Mouse (Mus musculus) intestine, embryonic 14.5 days (tissue): ENCODE measurements around the gene Ccdc47. TPM values are rescaled to one million over a fixed set of nuclear protein-coding genes. Genes with fewer than 3 reads are reported as not detected.
"Not testable (repeated sequence)": the region's sequence is repeated elsewhere in the genome, so short reads cannot be mapped to it uniquely, and the experiment has no call there.

Experiments
- ATAC-seq: fragments of 200-750 bp; cut with Nextera tagmentation; replicated peaks from 2 replicates; pipeline ENCODE4 v1.8.0; 2017; ENCODE audit warnings: low read depth, moderate number of reproducible peaks, moderate TSS enrichment, moderate library complexity; ENCODE audit not compliant: low FRiP score, low TSS enrichment
- DNase-seq: peaks from one replicate; pipeline ENCODE4 v3.0.0-alpha.2; 2018; ENCODE audit warnings: low spot score
- H3K27ac ChIP-seq: fragments of 300-500 bp; sonication (generic); 2 replicates; pipeline ENCODE4 v1.5.1; 2014; ENCODE audit warnings: low read depth, mild to moderate bottlenecking, control low read depth
- H3K27me3 ChIP-seq: fragments of 300-500 bp; sonication (generic); replicated peaks from 2 replicates; pipeline ENCODE4 v1.6.1; 2014; ENCODE audit warnings: low read length, control low read depth; ENCODE audit not compliant: control insufficient read depth, insufficient read depth
- H3K36me3 ChIP-seq: fragments of 300-500 bp; sonication (generic); 2 replicates; pipeline ENCODE4 v1.6.1; 2014; ENCODE audit warnings: low read length, control low read depth; ENCODE audit not compliant: control insufficient read depth, insufficient read depth
- H3K4me1 ChIP-seq: fragments of 300-500 bp; sonication (generic); replicated peaks from 2 replicates; pipeline ENCODE4 v1.6.1; 2014; ENCODE audit warnings: low read length, control low read depth, mixed read lengths; ENCODE audit not compliant: control insufficient read depth, insufficient read depth
- H3K4me2 ChIP-seq: fragments of 300-500 bp; sonication (generic); 2 replicates; pipeline ENCODE4 v1.6.1; 2014; ENCODE audit warnings: low read length
- H3K4me3 ChIP-seq: fragments of 300-500 bp; sonication (generic); 2 replicates; pipeline ENCODE4 v1.5.1; 2014; ENCODE audit warnings: low read depth, low read length, control low read depth, mixed read lengths
- H3K9ac ChIP-seq: fragments of 300-500 bp; sonication (generic); 2 replicates; pipeline ENCODE4 v1.6.1; 2014; ENCODE audit warnings: mild to moderate bottlenecking, low read length
- H3K9me3 ChIP-seq: fragments of 300-500 bp; sonication (generic); 2 replicates; pipeline ENCODE4 v1.6.1; 2016; ENCODE audit warnings: low read length, control low read depth; ENCODE audit not compliant: control insufficient read depth
- WGBS: fragments of 180-500 bp; shearing (Covaris S2); extraction: QIAGEN DNeasy Blood & Tissue Kit; methylation state at CpG from one replicate; pipeline ENCODE4 v1.1.7; 2014; 5-methylcytosine and 5-hydroxymethylcytosine counted together
- polyA plus RNA-seq: library from polyadenylated mRNA; unstranded; fragments of >200 nt; fragmentation: Nextera tagmentation; extraction: Ambion mirVana; gene quantifications from 2 replicates; pipeline ENCODE4 v1.2.1, GENCODE M21; 2014

The Ccdc47 gene
- polyA plus RNA-seq, 1 experiment from 2014 or later: 64.4 TPM

- Histone ChIP-seq H3K27ac (peak overlapping the region; percentile 73; the same call in 1 of the 2 replicates), H3K4me3 (peak overlapping the region; percentile 81), H3K27me3 (no peaks in the 10 kb centered on the region), H3K4me2 (peak overlapping the region; percentile 93), H3K9ac (peak overlapping the region; percentile 82), H3K4me1 (peaks cover 18% of the 10 kb centered on the region), H3K36me3 (peaks cover 57% of the 10 kb centered on the region), H3K9me3 (no peaks in the 10 kb centered on the region)
- 21% methylated on average over 2 of the region's 2 CpGs for WGBS
- DNase-seq (no peak), ATAC-seq (no peak)
These were observed 38.6 kb upstream of the Ccdc47 start for GRCm38 (mm10) chr11:106254767-106255166.

DNA sequence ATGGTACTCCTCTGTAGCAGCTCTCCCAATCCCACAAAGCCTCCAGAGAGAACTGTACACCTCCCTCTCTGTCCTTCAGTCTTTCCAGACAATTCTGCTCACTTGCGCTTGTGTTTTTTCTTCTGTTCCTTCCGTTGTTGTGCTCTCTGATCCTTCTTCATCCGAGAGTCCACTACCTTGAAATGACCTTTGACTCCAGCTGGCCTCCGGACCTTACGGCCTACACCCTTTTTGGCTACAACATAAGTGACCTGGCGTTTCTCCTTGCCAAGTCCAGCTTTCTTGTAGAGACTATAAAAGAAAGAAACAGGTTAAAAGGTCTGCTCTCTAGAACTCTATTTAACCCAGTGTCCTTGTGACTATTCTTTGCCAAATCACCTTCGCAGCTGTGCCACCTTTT, 33.2 kb upstream of the Ccdc47 start:
- ATAC-seq (no peak), DNase-seq (peak; percentile 42)
- Histone ChIP-seq H3K9ac (no peak overlapping the region), H3K4me3 (no peak overlapping the region), H3K4me2 (no peak overlapping the region), H3K36me3 (peaks cover 98% of the 10 kb centered on the region), H3K27ac (no peak overlapping the region), H3K9me3 (0 out of 2 replicates have a peak, but pooled peaks cover 3% of the 10 kb centered on the region), H3K4me1 (no peaks in the 10 kb centered on the region), H3K27me3 (no peaks in the 10 kb centered on the region)
- 85% methylated on average over 7 of the region's 7 CpGs for WGBS

GRCm38 (mm10) chr11:106246834-106247233, 30.7 kb upstream of the Ccdc47 start:
- Histone ChIP-seq H3K4me3 (no peak overlapping the region), H3K9ac (no peak overlapping the region), H3K9me3 (0 out of 2 replicates have a peak, but pooled peaks cover 3% of the 10 kb centered on the region), H3K36me3 (peaks cover 100% of the 10 kb centered on the region), H3K27ac (no peak overlapping the region), H3K4me2 (no peak overlapping the region), H3K27me3 (no peaks in the 10 kb centered on the region), H3K4me1 (no peaks in the 10 kb centered on the region)
- WGBS: 95% methylated on average over 1 of the region's 1 CpGs
- DNase-seq (peak; percentile 47), ATAC-seq (no peak)

- not testable (repeated sequence) for H3K27ac ChIP-seq, H3K4me2 ChIP-seq, H3K4me3 ChIP-seq, H3K9ac ChIP-seq, H3K27me3 ChIP-seq, H3K9me3 ChIP-seq, ATAC-seq, H3K4me1 ChIP-seq, DNase-seq
- WGBS: 77% methylated on average over 8 of the region's 8 CpGs
- H3K36me3 ChIP-seq: peaks cover 86% of the 10 kb centered on the region
These were observed 17.8 kb upstream of the Ccdc47 start for GRCm38 (mm10) chr11:106233978-106234377.

GRCm38 (mm10) chr11:106220603-106221002, 4.5 kb upstream of the Ccdc47 start:
- H3K27ac ChIP-seq: no peak overlapping the region
- peaks cover 19% of the 10 kb centered on the region for H3K36me3 ChIP-seq
- no peak overlapping the region for H3K4me3 ChIP-seq
- H3K27me3 ChIP-seq: no peaks in the 10 kb centered on the region
- peaks cover 17% of the 10 kb centered on the region for H3K4me1 ChIP-seq
- ATAC-seq: no peak
- no peak overlapping the region for H3K4me2 ChIP-seq
- no peak for DNase-seq
- 92% methylated on average over 3 of the region's 3 CpGs for WGBS
- no peaks in the 10 kb centered on the region for H3K9me3 ChIP-seq
- H3K9ac ChIP-seq: no peak overlapping the region

DNA sequence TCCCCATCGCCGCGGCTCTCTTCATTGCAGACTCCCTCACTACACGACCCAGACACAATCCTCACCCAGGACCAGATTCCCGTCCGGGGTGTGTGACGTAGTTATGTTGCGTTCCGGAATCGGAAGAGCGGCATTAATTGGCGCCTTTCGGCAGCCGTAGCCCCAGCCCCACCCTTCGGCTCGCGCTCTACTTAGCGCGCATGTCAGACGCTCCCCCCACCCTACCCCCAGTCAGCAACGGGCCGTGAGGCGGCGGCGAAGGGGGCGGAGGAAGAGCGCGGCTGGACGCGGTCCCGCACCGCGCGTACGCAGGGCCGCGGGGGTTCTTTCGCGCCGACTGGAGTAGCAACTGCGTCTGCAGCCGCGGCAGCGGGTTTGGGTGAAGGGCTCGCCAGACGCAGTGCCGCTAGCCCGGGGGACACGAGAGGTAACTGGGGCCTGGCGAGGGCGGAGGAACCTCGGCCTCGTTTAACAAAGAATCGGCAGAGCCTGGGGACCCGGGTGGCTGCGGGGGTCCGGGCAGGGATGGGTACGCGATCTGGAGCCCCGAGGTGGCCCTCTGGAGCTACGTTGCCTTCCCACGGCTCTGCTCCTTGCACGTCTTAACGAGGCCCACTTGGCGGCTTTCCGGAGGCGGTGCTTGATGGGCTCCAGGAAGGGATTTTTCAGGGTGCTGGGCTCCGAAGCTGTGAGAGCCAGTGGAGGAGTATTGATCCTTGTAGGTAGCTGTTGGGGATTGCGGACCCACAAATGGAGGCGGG, 766 bp upstream of the Ccdc47 start, which contains the start of gene Ddx42:
TSS of gene Ddx42 (plus strand) at position 197 of the 761 bp plus-strand sequence.
- H3K36me3 ChIP-seq: peaks cover 11% of the 10 kb centered on the region
- DNase-seq (no peak), ATAC-seq (peak; percentile 94)
- H3K9ac ChIP-seq: peak within 1 kb of the TSS; percentile 97
- no peaks in the 10 kb centered on the region for H3K27me3 ChIP-seq
- H3K4me2 ChIP-seq: peak within 1 kb of the TSS; percentile 82
- WGBS: under 1% methylated on average over 70 of the region's 70 CpGs
- H3K9me3 ChIP-seq: no peaks in the 10 kb centered on the region
- H3K27ac ChIP-seq: peak within 1 kb of the TSS; percentile 97
- H3K4me1 ChIP-seq: peaks cover 23% of the 10 kb centered on the region
- peak within 1 kb of the TSS; percentile 95 for H3K4me3 ChIP-seq

GRCm38 (mm10) chr11:106215450-106215859, 689 bp downstream of the Ccdc47 start:
- H3K27me3 ChIP-seq: no peaks in the 10 kb centered on the region
- ATAC-seq (no peak), DNase-seq (no peak)
- H3K36me3 ChIP-seq: peaks cover 24% of the 10 kb centered on the region
- WGBS: 28% methylated on average over 7 of the region's 7 CpGs
- peak overlapping the region; percentile 97 for H3K27ac ChIP-seq
- peak overlapping the region; percentile 95 for H3K4me3 ChIP-seq
- no peaks in the 10 kb centered on the region for H3K9me3 ChIP-seq
- H3K4me1 ChIP-seq: peaks cover 23% of the 10 kb centered on the region
- peak overlapping the region; percentile 97 for H3K9ac ChIP-seq
- peak overlapping the region; percentile 82 for H3K4me2 ChIP-seq

- ATAC-seq (no peak), DNase-seq (no peak)
- Histone ChIP-seq H3K27me3 (no peaks in the 10 kb centered on the region), H3K4me3 (peak overlapping the region; percentile 95; the same call in 1 of the 2 replicates), H3K9me3 (no peaks in the 10 kb centered on the region), H3K27ac (no peak overlapping the region), H3K9ac (peak overlapping the region; percentile 97), H3K36me3 (peaks cover 30% of the 10 kb centered on the region), H3K4me1 (peaks cover 23% of the 10 kb centered on the region), H3K4me2 (peak overlapping the region; percentile 82)
- 89% methylated on average over 5 of the region's 5 CpGs for WGBS
These were observed 1.3 kb downstream of the Ccdc47 start for GRCm38 (mm10) chr11:106214856-106215255.

- H3K4me3 ChIP-seq: no peak overlapping the region
- ATAC-seq: no peak
- no peaks in the 10 kb centered on the region for H3K9me3 ChIP-seq
- H3K4me2 ChIP-seq: no peak overlapping the region
- H3K27ac ChIP-seq: no peak overlapping the region
- peaks cover 13% of the 10 kb centered on the region for H3K4me1 ChIP-seq
- no peak for DNase-seq
- no peak overlapping the region for H3K9ac ChIP-seq
- H3K36me3 ChIP-seq: peaks cover 49% of the 10 kb centered on the region
- 86% methylated on average over 8 of the region's 8 CpGs for WGBS
- H3K27me3 ChIP-seq: no peaks in the 10 kb centered on the region
These were observed 3.4 kb downstream of the Ccdc47 start for GRCm38 (mm10) chr11:106212771-106213170.
